Mouse (Mus musculus): ENCODE measurements around the gene Map2.
A peak's percentile ranks its signal among the peaks of the same experiment; 100 is the strongest.

Map2 gene

DNA sequence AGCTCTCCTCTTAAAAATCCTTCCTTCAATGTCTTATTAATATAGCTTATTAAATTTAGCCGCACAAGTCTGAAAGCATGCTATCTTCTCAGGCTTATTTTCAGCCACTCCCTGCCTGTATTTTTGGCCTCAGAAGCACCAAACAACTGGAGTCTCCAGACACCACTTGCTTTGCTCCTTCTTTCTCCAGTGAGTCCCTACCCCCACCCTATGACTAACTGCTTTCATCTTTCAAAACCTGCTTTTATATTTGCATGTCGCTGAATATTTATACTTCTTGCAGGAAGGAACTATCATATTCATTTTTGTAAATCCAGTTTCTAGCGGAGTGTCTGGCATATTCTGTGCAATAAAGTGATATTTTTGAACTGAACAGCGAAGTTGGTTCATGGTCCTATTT lies 21.6 kb downstream of the Map2 start:
- no peak for DNase-seq (ENCODE audit: low read depth, low spot score)

- no peak for DNase-seq (ENCODE audit: low read depth, low spot score)
Measured at GRCm38 (mm10) chr1:66205517-66205916, 30.4 kb downstream of the Map2 start.

DNA sequence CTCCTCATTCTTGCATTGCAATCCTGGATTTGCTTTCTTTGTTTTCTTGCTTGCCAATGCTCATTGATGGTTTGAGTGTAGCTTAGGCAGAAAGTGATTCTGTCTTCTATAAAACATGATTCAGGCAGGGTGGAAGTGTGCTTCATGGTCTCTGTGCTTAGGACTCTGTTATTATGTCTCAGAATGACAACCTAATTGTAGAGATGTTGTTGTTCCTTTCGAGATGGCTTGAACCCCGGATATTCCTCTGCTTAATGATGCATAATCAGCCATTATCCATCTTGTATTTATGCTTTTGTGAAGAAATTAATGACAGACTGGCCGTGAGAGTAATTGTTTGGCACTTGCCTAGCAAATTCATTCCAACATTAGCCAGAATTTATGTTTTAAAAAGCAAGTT lies 31.8 kb downstream of the Map2 start:
- no peak for DNase-seq (ENCODE audit: low read depth, low spot score)

DNA sequence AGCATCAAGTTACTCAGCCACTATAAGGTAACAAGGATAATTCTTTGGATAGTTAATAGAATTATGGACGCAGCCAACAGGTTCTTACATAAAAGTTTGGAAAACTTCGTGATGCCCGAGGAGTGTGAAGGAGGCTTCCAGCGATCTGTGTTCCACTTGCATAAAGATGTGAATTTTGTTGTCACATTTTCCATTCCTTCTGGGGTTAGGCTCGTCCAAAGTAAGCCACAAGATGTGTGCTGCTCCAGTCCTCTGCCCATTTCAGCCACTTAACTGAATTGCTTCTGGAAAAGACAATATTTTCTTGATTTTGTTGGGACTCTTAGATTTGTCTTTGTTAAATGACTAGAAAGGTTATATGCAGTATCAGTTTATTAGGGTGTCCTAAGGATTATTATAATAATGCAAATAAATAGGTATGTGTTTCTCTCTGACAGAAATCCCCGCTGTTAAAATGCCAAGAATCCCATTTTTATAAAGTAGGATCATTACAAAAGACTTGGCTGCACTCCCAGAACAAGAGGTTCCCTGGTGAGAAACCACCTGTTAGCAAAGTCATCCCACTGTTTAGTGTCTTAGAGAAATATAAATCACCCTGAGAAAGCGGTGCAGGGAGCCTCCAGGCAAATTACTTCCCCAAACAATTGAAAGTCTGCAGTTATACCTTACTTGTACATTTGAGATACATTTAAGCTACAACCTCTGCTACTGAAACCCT lies 36.2 kb downstream of the Map2 start:
- DNase-seq (ENCODE audit: low read depth, low spot score), result peak; percentile 21

DNA sequence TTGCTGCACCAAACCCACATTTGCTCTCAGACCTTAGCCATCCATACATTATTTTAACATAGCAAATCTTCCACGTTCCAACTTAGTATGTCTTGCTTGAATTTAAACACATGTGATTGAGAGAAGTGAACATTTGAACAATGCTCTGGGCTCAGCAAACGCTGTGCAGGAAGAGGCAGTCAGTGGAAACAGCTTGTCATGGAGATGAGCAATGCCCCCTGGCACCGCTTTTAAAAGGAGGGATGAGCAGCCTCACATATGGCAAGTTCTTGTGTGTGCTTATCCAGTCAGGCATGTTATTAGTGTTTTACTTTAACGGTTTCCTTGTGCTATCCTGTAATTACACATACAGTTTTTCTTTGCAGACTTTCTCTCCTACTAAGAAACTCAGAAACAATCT lies 46.4 kb downstream of the Map2 start:
- DNase-seq (ENCODE audit: low read depth, low spot score), result no peak

DNA sequence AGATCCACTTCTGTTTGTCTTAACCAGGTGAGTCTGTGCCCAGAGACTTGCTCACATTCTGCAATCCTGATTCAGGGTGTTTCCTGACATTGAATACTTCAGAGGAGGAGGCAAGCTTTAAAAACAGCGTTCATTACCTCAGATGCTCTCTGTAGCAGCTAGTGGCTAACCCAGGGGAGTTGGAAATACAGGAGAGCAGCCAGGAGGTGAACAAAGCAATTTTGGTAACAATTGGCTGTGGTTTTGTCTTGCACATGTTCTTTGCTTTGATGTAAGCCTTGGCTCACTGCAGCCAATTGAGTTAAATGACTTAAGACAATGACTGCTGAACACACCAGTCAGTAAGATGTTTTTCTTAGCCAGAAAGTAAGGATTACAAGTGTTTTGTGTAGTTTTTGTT lies 48.3 kb downstream of the Map2 start:
- no peak for DNase-seq (ENCODE audit: low read depth, low spot score)

GRCm38 (mm10) chr1:66226372-66227368 lies 51.6 kb downstream of the Map2 start:
- DNase-seq (ENCODE audit: low read depth, low spot score), result no peak

DNA sequence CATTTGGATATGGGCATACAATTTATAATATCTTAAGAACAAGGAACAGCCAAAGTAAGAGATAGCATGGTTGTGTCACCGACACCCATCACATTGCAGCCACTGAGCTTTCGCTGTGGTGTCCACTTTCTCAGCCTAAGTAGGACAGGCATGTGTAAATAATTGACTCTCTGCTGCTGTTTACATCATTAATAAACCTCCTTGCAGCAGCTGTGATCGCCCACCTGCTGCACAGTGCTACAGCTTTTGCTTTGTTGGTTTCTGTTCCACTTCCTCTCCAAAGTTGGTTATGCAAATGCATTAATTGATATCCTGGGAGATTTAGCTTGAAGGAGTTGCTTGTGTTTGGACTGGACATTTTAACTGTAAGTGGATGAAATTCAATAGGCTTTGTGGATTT lies 53.1 kb downstream of the Map2 start:
- no peak for DNase-seq (ENCODE audit: low read depth, low spot score)

DNA sequence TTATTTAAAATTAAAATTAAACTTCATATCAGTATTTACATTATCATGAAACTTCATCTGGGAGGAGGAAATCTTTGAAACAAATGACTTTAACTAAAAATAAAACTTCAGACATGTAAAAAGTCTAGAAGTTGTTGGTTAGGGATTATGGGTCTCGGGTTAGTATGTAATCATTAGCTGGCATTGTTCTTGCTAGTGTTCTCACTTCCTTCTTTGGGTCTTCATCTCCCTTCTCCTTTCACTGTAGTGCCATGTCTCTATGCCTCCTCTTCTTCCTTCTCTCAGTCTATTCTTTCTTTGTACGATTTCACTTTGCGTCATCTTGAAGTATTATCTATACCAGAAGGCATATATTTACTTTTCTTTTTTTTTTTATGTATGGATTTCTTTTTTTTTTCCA lies 55.3 kb downstream of the Map2 start:
- no peak for DNase-seq (ENCODE audit: low read depth, low spot score)

- no peak for DNase-seq (ENCODE audit: low read depth, low spot score)
Measured at GRCm38 (mm10) chr1:66231963-66232362, 56.9 kb downstream of the Map2 start.

- DNase-seq (ENCODE audit: low read depth, low spot score), result no peak
Measured at GRCm38 (mm10) chr1:66244910-66245309, 69.8 kb downstream of the Map2 start.

DNA sequence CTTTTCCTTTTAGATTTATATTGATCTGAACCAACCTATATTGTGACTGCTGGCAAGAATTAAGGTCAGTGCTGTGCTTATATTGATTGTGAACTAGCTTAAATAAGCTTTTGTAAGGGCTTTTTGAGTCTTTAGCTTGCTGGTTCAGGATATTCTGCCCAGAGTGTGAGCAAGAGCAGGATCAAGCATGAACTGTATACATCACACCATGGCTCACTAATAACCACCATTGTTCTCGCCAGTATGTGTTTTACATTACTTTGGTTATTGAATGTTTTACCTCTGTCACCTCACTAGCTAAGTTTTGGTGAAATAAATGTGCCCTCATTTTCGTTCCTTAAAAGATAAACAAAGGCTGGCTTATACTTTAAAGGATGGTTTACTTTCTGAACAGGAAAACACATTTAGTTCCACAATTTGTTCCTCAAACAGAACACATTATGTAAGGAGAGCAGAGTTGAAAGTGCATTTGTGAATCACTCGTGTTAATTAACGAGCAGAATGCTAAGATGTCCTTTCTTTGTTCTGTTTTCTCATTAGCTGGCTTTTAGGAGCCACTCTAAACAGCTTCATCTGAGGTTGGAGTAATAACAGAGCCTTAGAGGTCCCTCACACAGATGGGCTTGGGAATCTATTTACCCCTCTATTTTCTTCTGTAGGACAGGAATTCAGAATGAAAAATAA lies 76.7 kb downstream of the Map2 start:
- DNase-seq (ENCODE audit: low read depth, low spot score), result no peak

- no peak for DNase-seq (ENCODE audit: low read depth, low spot score)
Measured at GRCm38 (mm10) chr1:66252333-66252724, 77.3 kb downstream of the Map2 start.

GRCm38 (mm10) chr1:66263220-66263619 lies 88.1 kb downstream of the Map2 start:
- no peak for DNase-seq (ENCODE audit: low read depth, low spot score)

DNA sequence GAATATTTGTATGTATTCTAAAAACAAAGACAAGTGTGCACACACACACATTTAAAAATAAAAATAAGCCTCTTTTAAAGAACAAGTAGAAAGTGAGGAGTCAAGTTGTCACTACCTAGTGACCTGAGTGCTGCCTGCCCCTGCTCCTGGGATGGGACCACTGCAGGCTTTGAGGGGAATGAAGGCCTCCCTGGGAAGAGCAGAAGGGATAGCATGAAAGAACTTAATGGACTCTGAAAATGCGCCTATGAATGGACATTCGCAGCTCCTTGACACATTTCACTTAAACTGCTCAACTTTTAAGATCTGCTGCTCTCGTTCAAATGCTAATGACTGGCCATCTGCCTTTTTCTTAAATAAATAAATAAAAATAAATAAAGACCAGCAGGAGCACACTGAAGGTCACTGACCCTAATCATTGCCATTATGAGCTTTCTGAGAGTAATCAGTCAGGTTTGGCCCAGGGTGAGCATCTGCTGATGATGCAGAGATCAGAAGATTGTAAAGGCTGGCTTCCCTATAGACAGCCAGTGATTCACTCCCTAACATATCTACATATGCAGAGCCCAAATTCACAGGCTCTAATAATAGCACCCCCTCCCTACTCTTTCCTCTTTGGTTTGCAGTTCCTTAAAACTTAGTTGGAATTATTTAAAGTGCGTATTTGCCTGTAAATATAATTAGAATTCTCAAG lies 91.3 kb downstream of the Map2 start:
- no peak for DNase-seq (ENCODE audit: low read depth, low spot score)

- no peak for DNase-seq (ENCODE audit: low read depth, low spot score)
Measured at GRCm38 (mm10) chr1:66277663-66278062, 102.6 kb downstream of the Map2 start.

DNA sequence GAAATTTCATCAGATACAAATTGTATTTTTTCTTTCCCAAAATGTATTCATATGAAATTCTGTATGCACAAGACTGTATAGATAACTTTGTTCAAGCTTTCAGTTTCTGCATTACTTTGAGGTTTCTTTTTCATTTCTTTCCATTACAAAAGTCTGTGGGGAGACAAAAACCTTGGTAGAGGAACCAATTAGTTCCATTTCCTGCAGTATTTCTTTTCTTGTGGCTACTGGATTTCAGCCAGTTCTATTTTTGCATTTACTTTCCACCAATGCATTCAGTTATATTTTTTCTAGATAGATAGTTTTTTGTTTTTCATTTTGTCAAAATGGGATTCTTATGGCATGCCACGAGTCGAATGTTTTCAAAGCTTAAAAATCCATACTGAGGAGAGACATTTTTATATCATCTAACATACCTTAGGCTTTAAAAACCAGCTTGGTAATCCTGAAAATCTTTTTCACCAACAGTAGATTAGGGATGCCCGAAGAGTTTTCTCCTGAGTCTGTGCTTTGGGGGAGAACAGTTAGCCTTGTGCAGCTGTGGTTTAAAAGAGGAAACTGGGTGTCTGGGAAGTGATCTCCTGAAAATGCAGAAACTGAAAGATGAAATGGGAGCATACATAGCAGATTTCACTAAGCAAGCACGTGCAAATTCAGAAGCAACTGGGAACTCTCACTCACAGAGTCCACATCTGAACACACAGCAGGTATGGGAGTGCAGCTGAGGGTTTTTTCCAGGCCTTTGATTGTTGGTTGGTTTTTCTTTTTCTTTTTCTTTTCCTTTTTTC lies 104.3 kb downstream of the Map2 start:
- no peak for DNase-seq (ENCODE audit: low read depth, low spot score)

- DNase-seq (ENCODE audit: low read depth, low spot score), result no peak
Measured at GRCm38 (mm10) chr1:66280152-66280551, 105.1 kb downstream of the Map2 start.

DNA sequence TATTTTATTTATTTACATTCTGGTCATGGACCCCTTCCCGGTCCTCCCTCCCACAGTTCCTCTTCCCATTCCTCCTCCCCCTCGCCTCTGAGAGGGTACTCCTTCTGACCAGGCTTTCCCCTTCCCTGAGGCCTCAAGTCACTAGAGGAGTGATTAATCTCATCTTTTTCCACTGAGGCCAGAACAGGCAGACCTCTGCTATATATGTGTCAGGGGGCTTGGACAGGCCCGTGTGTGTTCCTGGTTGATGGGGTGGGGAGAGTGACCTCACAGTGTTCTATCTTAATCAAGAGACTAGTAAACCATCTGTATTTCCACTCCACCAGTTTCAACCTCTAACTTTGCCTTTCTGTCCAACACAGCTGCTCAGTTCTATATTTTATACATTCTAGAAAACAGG lies 107.4 kb downstream of the Map2 start:
- DNase-seq (ENCODE audit: low read depth, low spot score), result no peak

- DNase-seq (ENCODE audit: low read depth, low spot score), result no peak
Measured at GRCm38 (mm10) chr1:66288987-66289386, 113.9 kb downstream of the Map2 start.

Data from skeletal muscle tissue, adult 2 months (tissue).